Mouse (Mus musculus) limb, embryonic 13.5 days (tissue): ENCODE data around the gene St6galnac4. TPM values are rescaled to one million over a fixed set of nuclear protein-coding genes. Genes with fewer than 3 reads are reported as not detected.

Experiments
- ATAC-seq: fragments of 200-750 bp; cut with Nextera tagmentation; 2 replicates; pipeline ENCODE4 v1.8.0; 2017; ENCODE audit warnings: low read depth, moderate number of reproducible peaks, moderate TSS enrichment; ENCODE audit not compliant: low FRiP score
- H3K27ac ChIP-seq: fragments of 300-500 bp; sonication (generic); 2 replicates; pipeline ENCODE4 v1.5.1; 2015; ENCODE audit warnings: inconsistent platforms, mild to moderate bottlenecking, moderate library complexity
- H3K27me3 ChIP-seq: fragments of 300-500 bp; sonication (generic); 2 replicates; pipeline ENCODE4 v1.6.1; 2015; ENCODE audit warnings: mild to moderate bottlenecking, inconsistent platforms
- H3K36me3 ChIP-seq: fragments of 300-500 bp; sonication (generic); 2 replicates; pipeline ENCODE4 v1.6.1; 2015; ENCODE audit warnings: inconsistent platforms, mild to moderate bottlenecking, moderate library complexity
- H3K4me1 ChIP-seq: fragments of 300-500 bp; sonication (generic); 2 replicates; pipeline ENCODE4 v1.6.1; 2015; ENCODE audit warnings: inconsistent platforms
- H3K4me2 ChIP-seq: fragments of 300-500 bp; sonication (generic); replicated peaks from 2 replicates; pipeline ENCODE4 v1.6.1; 2015; ENCODE audit warnings: inconsistent platforms, mild to moderate bottlenecking, moderate library complexity
- H3K4me3 ChIP-seq: fragments of 300-500 bp; sonication (generic); 2 replicates; pipeline ENCODE4 v1.5.1; 2015; ENCODE audit warnings: moderate library complexity, mild to moderate bottlenecking, inconsistent platforms
- H3K9ac ChIP-seq: fragments of 300-500 bp; sonication (generic); 2 replicates; pipeline ENCODE4 v1.6.1; 2015; ENCODE audit warnings: mild to moderate bottlenecking, inconsistent platforms
- H3K9me3 ChIP-seq: fragments of 300-500 bp; sonication (generic); 2 replicates; pipeline ENCODE4 v1.6.1; 2016; ENCODE audit warnings: inconsistent platforms
- whole genome bisulfite sequencing: fragments of 180-500 bp; shearing (Covaris S2); methylation state at CpG from one replicate; pipeline ENCODE4 v1.1.7; 2015; 5-methylcytosine and 5-hydroxymethylcytosine counted together
- polyA plus RNA-seq: library from polyadenylated mRNA; unstranded; fragments of >200 nt; fragmentation: Nextera tagmentation; extraction: Ambion mirVana; gene quantifications from 2 replicates; pipeline ENCODE4 v1.2.1, GENCODE M21; 2015

Gene St6galnac4
- polyA plus RNA-seq, 1 experiment from 2014 or later, result 39.5 TPM

GRCm38 (mm10) chr2:32574497-32574896 is 12.4 kb upstream of the St6galnac4 start, which contains the start of gene Pip5kl1:
Gene Pip5kl1 (plus strand): TSS chr2:32574797.
- 76% methylated on average over 6 of the region's 6 CpGs for WGBS
- H3K9me3 ChIP-seq, result no peaks in the 10 kb centered on the region
- no peak within 1 kb of the TSS for H3K27ac ChIP-seq
- H3K36me3 ChIP-seq, result peaks cover 11% of the 10 kb centered on the region
- peak within 1 kb of the TSS; percentile 50 for H3K4me3 ChIP-seq
- H3K4me2 ChIP-seq, result peak within 1 kb of the TSS; percentile 87
- H3K9ac ChIP-seq, result peak within 1 kb of the TSS; percentile 66
- no peak for ATAC-seq
- H3K4me1 ChIP-seq, result peaks cover 25% of the 10 kb centered on the region
- peaks cover 29% of the 10 kb centered on the region for H3K27me3 ChIP-seq

- H3K27me3 ChIP-seq, result peaks cover 34% of the 10 kb centered on the region
- H3K9ac ChIP-seq, result peak overlapping the region; percentile 66
- 0 out of 2 replicates have a peak, but pooled peaks have one; percentile 2 for ATAC-seq
- peak overlapping the region; percentile 87 for H3K4me2 ChIP-seq
- H3K27ac ChIP-seq, result no peak overlapping the region
- no peaks in the 10 kb centered on the region for H3K9me3 ChIP-seq
- H3K4me3 ChIP-seq, result peak overlapping the region; percentile 50
- peaks cover 11% of the 10 kb centered on the region for H3K36me3 ChIP-seq
- under 1% methylated on average over 26 of the region's 26 CpGs for WGBS
- peaks cover 25% of the 10 kb centered on the region for H3K4me1 ChIP-seq
These were observed 11.9 kb upstream of the St6galnac4 start for GRCm38 (mm10) chr2:32574901-32575585.

- Histone ChIP-seq H3K4me3 (peak within 1 kb of the TSS; percentile 50), H3K9ac (peak within 1 kb of the TSS; percentile 66), H3K4me1 (peaks cover 22% of the 10 kb centered on the region), H3K4me2 (peak within 1 kb of the TSS; percentile 87), H3K9me3 (no peaks in the 10 kb centered on the region), H3K27me3 (peaks cover 40% of the 10 kb centered on the region), H3K36me3 (peaks cover 11% of the 10 kb centered on the region), H3K27ac (no peak within 1 kb of the TSS)
- WGBS, result 6% methylated on average over 28 of the region's 28 CpGs
- peak; percentile 49; the same call in 1 of the 2 replicates for ATAC-seq
These were observed 11.2 kb upstream of the St6galnac4 start, which contains the start of gene 9430097D07Rik for GRCm38 (mm10) chr2:32575586-32576160. Gene 9430097D07Rik (minus strand): TSS chr2:32575684.

- 89% methylated on average over 9 of the region's 9 CpGs for WGBS
- H3K27me3 ChIP-seq, result peaks cover 42% of the 10 kb centered on the region
- no peak for ATAC-seq
- no peak overlapping the region for H3K27ac ChIP-seq
- H3K36me3 ChIP-seq, result peaks cover 11% of the 10 kb centered on the region
- H3K9ac ChIP-seq, result no peak overlapping the region
- no peak overlapping the region for H3K4me2 ChIP-seq
- H3K9me3 ChIP-seq, result no peaks in the 10 kb centered on the region
- no peak overlapping the region for H3K4me3 ChIP-seq
- H3K4me1 ChIP-seq, result peaks cover 17% of the 10 kb centered on the region
These were observed 10.4 kb upstream of the St6galnac4 start for GRCm38 (mm10) chr2:32576532-32576931.

- no peak for ATAC-seq
- Histone ChIP-seq H3K27ac (no peak overlapping the region), H3K4me3 (no peak overlapping the region), H3K36me3 (peaks cover 4% of the 10 kb centered on the region; the same call in 1 of the 2 replicates), H3K9ac (no peak overlapping the region), H3K9me3 (no peaks in the 10 kb centered on the region), H3K4me2 (peak overlapping the region; percentile 17; the same call in 1 of the 2 replicates), H3K27me3 (peaks cover 54% of the 10 kb centered on the region), H3K4me1 (peaks cover 13% of the 10 kb centered on the region)
- 43% methylated on average over 23 of the region's 30 CpGs for WGBS
These were observed 8.5 kb upstream of the St6galnac4 start for GRCm38 (mm10) chr2:32578146-32579046.

GRCm38 (mm10) chr2:32581450-32582095 is 5.3 kb upstream of the St6galnac4 start:
- 35% methylated on average over 19 of the region's 19 CpGs for WGBS
- H3K4me3 ChIP-seq, result peak overlapping the region; percentile 21; the same call in 1 of the 2 replicates
- H3K4me2 ChIP-seq, result peak overlapping the region; percentile 45

GRCm38 (mm10) chr2:32582830-32583799 is 3.8 kb upstream of the St6galnac4 start:
- WGBS, result 15% methylated on average over 37 of the region's 37 CpGs
- Histone ChIP-seq H3K9ac (0 out of 2 replicates have a peak overlapping the region, but pooled peaks have one; percentile 53), H3K27ac (no peak overlapping the region), H3K27me3 (peaks cover 38% of the 10 kb centered on the region), H3K36me3 (no peaks in the 10 kb centered on the region), H3K4me1 (peaks cover 15% of the 10 kb centered on the region), H3K4me2 (peak overlapping the region; percentile 65), H3K9me3 (no peaks in the 10 kb centered on the region), H3K4me3 (peak overlapping the region; percentile 33)
- peak; percentile 57 for ATAC-seq

More at GRCm38 (mm10) chr2:32581450-32582095, 5.3 kb upstream of the St6galnac4 start:
- peaks cover 54% of the 10 kb centered on the region for H3K27me3 ChIP-seq
- H3K36me3 ChIP-seq, result no peaks in the 10 kb centered on the region
- ATAC-seq, result 0 out of 2 replicates have a peak, but pooled peaks have one; percentile 20
- no peaks in the 10 kb centered on the region for H3K9me3 ChIP-seq
- H3K4me1 ChIP-seq, result peaks cover 6% of the 10 kb centered on the region
- no peak overlapping the region for H3K27ac ChIP-seq
- no peak overlapping the region for H3K9ac ChIP-seq

- Histone ChIP-seq H3K4me1 (peaks cover 29% of the 10 kb centered on the region), H3K4me3 (no peak overlapping the region), H3K36me3 (peaks cover 9% of the 10 kb centered on the region; the same call in 1 of the 2 replicates), H3K27ac (no peak overlapping the region), H3K27me3 (peaks cover 17% of the 10 kb centered on the region), H3K9me3 (no peaks in the 10 kb centered on the region), H3K4me2 (no peak overlapping the region), H3K9ac (no peak overlapping the region)
- WGBS, result 88% methylated on average over 7 of the region's 7 CpGs
- no peak for ATAC-seq
These were observed 1.7 kb upstream of the St6galnac4 start for GRCm38 (mm10) chr2:32585149-32585714.

- 17% methylated on average over 9 of the region's 9 CpGs for WGBS
- Histone ChIP-seq H3K36me3 (peaks cover 13% of the 10 kb centered on the region; the same call in 1 of the 2 replicates), H3K4me1 (peaks cover 40% of the 10 kb centered on the region), H3K27me3 (peaks cover 5% of the 10 kb centered on the region), H3K4me2 (peak overlapping the region; percentile 81), H3K4me3 (peak overlapping the region; percentile 62), H3K9me3 (no peaks in the 10 kb centered on the region), H3K27ac (no peak overlapping the region), H3K9ac (peak overlapping the region; percentile 72)
- ATAC-seq, result no peak
These were observed 931 bp downstream of the St6galnac4 start for GRCm38 (mm10) chr2:32587731-32588321.
